Mouse (Mus musculus): ENCODE results near the gene Fsip1.
"Not testable (repeated sequence)": the region's sequence is repeated elsewhere in the genome, so short reads cannot be mapped to it uniquely, and the experiment has no call there.

The Fsip1 gene

GRCm38 (mm10) chr2:118174558-118175383 is 82.0 kb downstream of the Fsip1 start:
- peak; percentile 46 for DNase-seq

DNA sequence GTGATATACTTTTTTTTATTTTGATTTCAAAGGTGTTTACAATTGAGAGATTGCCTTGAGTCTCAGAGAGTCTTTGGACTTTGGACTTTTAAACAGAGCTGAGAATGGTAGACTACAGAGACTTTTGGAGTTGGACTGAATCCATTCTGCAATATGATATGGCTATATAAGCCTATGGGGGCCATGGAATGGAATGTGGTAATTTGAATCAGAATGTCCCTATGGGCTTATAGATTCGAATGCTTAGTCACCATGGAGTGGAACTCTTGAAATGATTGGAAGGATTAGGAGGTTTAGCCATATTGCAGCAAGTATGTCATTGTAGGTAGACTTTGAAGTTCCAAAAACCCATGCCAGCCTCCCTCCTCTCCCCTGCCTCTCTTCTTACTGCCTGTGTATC is 88.5 kb downstream of the Fsip1 start:
- DNase-seq = no peak

DNA sequence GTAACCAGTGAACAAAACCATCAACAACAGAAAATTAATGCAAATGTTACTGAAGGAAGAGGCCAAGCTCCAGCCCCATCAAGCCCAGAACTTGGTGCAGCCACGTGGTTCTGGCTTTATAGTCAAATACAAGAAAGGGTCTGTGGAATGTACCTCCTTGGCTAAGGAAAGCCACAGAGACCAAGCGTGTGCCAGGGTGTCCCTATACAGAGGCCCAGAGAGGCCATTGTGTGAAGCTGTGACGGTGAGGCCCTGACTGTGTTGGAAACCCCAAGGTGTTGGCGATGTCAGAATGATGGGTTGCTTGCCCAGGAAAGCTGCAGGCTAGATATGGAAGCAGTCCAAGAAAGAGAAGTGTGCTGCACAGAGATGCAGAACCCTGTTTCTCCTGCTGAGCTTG is 89.0 kb downstream of the Fsip1 start:
- DNase-seq = no peak

DNA sequence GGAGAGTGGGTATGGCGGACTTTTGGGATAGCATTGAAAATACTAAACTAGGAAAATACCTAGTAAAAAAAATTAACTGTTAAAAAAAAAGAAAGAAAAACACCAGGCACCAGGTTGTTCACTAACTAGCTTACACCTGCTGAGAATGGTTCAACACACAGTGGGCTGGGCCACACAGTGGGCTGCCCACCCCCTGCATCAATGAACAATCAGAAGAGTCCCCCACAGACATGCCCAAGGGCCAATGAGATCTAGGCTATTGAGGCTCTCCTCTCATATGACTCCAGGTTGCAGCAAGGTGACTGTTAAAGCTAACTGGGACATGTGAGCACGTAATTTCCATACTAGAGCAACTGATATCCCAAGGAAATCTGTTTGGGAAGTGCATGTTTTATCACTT is 91.1 kb downstream of the Fsip1 start:
- no peak for DNase-seq

GRCm38 (mm10) chr2:118164137-118164536 is 92.6 kb downstream of the Fsip1 start:
- DNase-seq = no peak

- DNase-seq = no peak
These were observed 94.3 kb downstream of the Fsip1 start for GRCm38 (mm10) chr2:118162486-118162885.

DNA sequence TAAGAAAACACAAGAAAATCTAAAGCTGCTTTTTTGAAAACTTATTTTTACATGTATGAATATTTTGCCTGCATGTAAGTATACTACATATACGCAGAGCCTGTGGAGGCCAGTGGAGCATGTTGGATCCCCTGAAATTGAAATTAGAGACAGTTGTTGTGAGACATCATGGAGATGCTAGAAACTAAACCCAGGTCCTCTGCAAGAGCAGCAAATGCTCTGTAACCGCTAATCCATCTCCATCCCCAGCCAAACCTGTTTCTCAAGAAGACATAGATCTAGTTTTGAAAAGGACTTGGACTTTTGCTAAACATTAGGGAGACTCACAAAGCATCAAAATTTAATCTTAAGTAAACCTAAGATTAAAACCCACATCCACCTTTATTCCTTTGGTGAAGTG is 95.8 kb downstream of the Fsip1 start:
- DNase-seq = no peak

DNA sequence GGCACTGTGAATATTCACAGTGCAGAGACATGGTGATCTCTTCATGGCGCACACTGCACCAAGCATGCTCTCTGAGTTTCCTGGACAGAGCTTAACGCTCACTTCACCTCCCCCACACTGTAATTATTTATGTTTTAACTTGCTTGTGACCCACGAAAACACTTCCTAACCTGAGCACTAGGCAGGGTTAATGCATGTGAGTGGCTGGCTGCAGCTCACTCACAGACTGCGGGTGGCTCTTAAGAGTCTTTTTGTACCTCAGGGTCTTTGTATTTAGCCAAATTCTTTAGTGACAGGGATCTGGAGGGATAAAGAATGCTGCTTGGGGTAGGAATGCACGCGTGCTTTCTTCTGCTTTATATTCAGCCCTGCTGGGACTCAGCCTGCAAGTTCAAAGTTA is 96.2 kb downstream of the Fsip1 start:
- DNase-seq = no peak

GRCm38 (mm10) chr2:118159126-118159525 is 97.6 kb downstream of the Fsip1 start:
- DNase-seq = no peak

- DNase-seq = no peak
These were observed 98.7 kb downstream of the Fsip1 start for GRCm38 (mm10) chr2:118158095-118158494.

- peak; percentile 56 for DNase-seq
These were observed 106.8 kb downstream of the Fsip1 start for GRCm38 (mm10) chr2:118149855-118150563.

- DNase-seq = no peak
These were observed 108.2 kb downstream of the Fsip1 start for GRCm38 (mm10) chr2:118148321-118149142.

DNA sequence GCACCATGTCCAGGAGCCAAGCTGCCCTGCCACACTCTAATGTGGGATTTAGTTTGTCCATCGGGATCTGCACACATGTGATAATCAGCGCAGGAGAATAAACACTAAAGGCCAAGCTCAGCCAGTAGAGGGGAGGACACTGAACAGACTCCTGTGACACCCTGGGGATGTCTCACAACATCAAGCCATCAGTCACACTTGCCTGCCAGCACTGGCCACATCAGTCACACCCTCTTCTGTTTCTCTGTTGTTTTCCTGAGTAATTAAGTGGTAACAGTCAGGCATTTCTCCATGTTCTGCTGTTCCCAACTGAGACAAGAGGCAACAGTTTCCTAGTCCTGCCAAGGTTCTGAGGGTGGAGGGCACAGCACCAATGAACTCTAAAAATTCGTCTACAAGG is 109.0 kb downstream of the Fsip1 start:
- not testable (repeated sequence) for DNase-seq

GRCm38 (mm10) chr2:118141651-118142050 is 115.1 kb downstream of the Fsip1 start:
- no peak for DNase-seq

DNA sequence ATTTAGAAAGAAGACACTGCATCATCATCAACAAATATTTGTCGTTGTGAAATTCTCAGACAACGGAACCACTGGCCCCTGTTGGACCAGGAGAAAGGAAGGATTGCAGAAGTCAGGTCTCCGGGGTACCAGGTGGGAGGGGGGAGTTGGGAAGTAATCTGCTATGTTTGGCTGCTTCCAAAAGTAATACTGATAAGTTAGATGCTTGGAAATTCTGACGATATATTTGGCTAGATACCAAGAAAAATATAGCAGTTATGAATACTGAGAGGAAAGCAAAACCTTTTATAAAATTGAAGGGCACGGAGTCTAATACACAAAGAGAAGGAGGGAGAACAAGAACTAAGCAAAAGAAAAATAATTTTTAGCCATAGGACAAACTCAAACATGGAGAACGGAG is 117.5 kb downstream of the Fsip1 start:
- DNase-seq = no peak

DNA sequence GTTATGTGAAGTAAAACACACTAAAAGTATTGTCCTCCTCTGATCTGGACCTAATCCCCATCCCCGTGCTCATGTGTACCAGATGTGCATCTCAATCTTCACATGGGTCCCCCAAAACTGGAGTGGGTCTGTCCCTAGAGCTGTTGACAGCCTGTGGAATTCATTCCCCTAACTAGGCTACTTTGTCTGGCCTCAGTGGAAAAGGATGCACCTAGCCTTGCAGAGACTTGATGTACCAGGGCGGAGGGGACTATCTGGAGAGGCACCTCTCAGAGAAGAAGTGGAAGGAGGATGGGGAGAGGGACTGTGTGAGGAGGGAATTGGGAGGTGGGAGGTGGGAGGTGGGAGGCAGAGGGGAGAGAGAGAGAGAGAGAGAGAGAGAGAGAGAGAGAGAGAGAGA is 119.0 kb downstream of the Fsip1 start:
- no peak for DNase-seq

DNA sequence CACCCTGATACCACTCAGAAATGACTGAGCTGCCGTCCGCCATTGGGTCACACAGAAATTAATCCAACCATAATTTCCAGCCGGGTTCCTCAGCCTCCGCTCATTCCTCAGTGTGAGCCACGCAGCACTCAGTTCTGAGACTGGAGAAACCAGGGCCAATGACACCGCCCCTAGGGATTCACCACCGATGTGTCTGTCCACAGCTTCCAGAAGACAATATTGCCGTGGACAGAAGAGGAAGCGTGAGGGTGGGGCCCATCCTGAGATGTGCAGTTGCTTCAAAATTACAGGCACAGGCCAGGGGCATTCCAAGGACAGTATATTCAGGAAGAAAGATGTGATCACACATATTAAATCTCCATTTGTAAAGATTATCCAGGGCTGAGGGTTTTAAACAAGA is 119.7 kb downstream of the Fsip1 start:
- no peak for DNase-seq

GRCm38 (mm10) chr2:118128313-118128712 is 128.5 kb downstream of the Fsip1 start:
- DNase-seq = no peak

GRCm38 (mm10) chr2:118127516-118128288 is 129.1 kb downstream of the Fsip1 start:
- DNase-seq = no peak

GRCm38 (mm10) chr2:118125943-118126470 is 130.8 kb downstream of the Fsip1 start:
- no peak for DNase-seq

- peak; percentile 73 for DNase-seq
These were observed 131.4 kb downstream of the Fsip1 start for GRCm38 (mm10) chr2:118125211-118125939.

DNA sequence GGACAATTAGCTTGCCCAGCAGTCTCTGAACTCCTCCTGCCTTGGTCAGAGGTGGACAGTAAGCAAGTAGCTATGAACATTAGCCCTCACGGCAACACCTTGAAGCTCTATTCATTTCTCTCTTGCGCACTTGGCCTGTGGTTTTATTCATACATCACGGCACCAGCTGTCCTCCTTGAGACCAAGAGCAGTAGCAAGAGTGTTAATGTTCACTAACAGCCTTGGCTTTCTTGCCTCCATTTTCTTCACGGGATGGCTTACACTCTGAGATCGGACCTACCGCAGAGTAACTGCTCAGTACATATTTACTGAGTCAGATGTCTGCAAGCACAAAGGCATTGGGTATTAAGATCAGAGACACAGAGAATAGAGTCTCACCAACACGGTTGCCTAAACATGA is 132.3 kb downstream of the Fsip1 start:
- DNase-seq = no peak

All from kidney, adult 18-20 months (tissue).